Mouse (Mus musculus): ENCODE results near the gene Olfr694.
"Not testable (repeated sequence)": the region's sequence is repeated elsewhere in the genome, so short reads cannot be mapped to it uniquely, and the experiment has no call there.

Olfr694 gene

GRCm38 (mm10) chr7:106691714-106692113 is at the start of gene Olfr694:
Gene Olfr694, minus strand, starts transcription at chr7:106691814.
- DNase-seq = no peak

- DNase-seq = no peak
Measured at GRCm38 (mm10) chr7:106737028-106737427, 45.4 kb upstream of the Olfr694 start.

- DNase-seq = no peak
Measured at GRCm38 (mm10) chr7:106733717-106734116, 42.1 kb upstream of the Olfr694 start.

DNA sequence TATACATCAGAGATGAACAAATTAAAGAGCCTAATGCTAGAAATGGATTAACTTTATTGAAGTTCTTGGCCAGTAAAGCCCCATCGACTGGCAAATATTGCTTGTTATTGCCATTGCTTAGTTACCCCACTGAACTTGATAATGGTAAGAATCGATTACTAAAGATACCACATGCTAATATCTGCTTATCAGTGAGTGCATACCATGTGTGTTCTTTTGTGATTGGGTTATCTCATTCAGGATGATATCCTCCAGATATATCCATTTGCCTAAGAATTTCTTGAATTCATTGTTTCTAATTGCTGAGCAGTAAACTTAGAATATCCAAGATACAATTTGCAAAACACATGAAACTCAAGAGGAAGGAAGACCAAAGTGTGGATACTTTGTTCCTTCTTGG is 34.0 kb upstream of the Olfr694 start:
- DNase-seq = not testable (repeated sequence)

- DNase-seq = no peak
Measured at GRCm38 (mm10) chr7:106716296-106716695, 24.7 kb upstream of the Olfr694 start, which contains the start of gene Olfr695. Gene Olfr695, minus strand, starts transcription at chr7:106716396.

GRCm38 (mm10) chr7:106711463-106711862 is 19.8 kb upstream of the Olfr694 start:
- DNase-seq = no peak

- DNase-seq = not testable (repeated sequence)
Measured at GRCm38 (mm10) chr7:106707705-106708104, 16.1 kb upstream of the Olfr694 start.

DNA sequence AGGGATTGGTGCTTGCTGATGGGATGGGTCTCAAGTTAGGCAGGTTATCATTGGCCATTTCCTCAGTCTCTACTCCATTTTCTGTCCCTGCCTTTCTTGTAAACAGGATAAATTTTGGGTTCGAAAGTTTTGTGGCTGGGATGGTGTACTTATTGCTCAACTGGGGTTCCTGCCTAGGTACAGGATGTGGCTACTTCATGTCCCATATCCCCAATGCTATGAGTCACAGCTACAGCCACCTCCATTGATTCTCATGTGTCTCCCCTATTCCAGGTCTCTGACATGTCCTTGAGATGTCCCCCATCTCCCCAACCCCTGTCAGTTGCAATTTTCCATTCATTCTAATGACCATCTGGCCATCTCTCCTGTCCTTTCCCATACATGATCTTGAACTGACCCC is 5.3 kb upstream of the Olfr694 start:
- no peak for DNase-seq

DNA sequence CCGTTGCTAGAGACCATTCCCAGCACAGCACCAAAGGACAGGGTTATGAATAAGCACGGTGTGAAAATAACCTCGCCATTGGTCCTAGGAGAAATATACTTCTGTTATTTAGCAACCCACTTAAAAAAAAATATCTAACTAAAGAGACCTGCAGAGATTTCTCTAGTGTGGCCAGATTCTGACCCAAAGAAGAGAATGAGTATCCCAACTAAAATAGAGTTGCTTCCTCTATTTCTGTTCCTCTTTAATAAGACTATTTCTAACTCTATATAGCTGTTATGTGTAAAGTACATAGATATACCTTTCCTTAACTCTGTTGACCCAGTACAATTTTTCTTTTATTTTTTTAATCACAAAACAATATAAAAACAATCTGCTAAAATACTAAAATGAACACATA is 1.4 kb upstream of the Olfr694 start:
- DNase-seq = no peak

DNA sequence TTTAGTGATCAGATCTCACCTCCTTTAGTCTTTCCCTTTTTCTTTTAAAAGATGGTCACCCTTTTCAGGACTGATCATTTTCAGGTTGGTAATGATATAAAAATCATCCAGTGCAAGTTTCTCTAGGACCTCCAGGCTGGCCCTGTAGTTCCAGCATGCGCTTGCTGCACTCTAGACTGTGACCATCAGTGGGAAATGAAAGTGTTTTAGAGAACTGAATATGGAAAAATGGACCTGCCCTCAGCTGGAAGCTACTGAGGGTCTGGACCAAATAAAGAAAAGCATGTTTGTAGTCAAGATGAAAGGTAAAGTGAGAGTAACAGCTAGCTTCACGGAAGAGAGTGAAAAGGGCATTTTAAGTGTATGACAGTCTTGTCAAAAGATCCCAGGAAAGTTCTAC is 6.2 kb downstream of the Olfr694 start:
- no peak for DNase-seq

DNA sequence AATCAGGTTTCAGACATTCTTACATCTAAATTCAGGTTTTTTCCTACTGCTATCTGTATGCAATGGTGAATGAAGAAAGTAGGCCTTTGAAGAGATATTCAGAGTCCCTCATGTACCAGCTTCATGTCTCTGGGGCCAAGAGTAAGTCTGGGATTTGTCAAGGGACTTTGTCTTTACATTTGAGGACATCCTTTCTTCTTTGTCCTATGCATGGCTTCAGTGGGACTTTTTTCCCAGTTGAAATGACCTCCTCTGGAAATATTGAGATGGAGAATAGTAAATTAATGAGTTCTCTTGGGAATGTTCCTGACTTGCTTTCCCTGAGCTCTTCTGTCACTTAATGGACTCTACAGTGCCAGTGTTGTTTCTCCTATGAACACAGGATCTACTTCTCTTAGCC is 11.1 kb downstream of the Olfr694 start, which contains the start of gene Olfr693:
Gene Olfr693, minus strand, starts transcription at position 101 of the 400 bp plus-strand sequence.
- DNase-seq = no peak

DNA sequence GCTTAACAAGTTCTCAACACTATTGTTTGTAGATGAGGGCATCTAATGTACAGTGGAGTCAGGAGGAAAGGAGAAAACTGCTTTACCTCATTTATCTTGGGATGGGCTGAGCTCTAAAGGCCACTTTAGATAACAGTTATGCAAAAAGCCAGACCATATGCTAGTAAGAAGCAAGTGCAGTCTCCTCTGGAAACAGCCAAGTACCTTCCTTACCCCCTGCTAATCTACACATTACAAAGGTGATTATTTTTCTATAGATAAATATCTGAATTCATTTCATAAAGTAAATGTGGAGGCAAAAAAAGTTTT is 39.3 kb downstream of the Olfr694 start:
- DNase-seq = no peak

- DNase-seq = no peak
Measured at GRCm38 (mm10) chr7:106651555-106652343, 39.9 kb downstream of the Olfr694 start.

DNA sequence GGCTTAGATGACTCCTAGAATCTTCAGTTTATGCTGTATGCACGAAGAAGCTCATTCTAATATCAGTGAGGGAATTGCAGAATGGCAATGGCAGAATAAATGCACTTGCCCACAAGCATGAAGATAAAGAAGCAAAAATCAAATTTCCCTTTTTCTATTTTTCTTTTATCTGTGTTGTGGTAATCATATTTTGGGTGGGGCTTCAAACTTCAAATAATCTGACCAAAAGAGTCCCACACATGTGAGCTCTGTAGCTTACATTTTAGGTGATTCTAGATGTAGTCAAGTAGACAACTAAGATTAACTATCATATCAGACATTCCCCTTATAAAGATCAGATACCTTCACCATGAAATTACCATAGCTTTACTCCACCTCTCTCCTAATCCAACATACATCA is 41.8 kb downstream of the Olfr694 start:
- no peak for DNase-seq

GRCm38 (mm10) chr7:106645261-106645660 is 46.4 kb downstream of the Olfr694 start:
- no peak for DNase-seq

GRCm38 (mm10) chr7:106644222-106644870 is 47.3 kb downstream of the Olfr694 start:
- DNase-seq = no peak

- DNase-seq = no peak
Measured at GRCm38 (mm10) chr7:106640839-106641238, 50.8 kb downstream of the Olfr694 start.

GRCm38 (mm10) chr7:106635560-106635959 is 56.1 kb downstream of the Olfr694 start:
- DNase-seq = no peak

Measured in embryo, embryonic 11 days (tissue).